Mouse (Mus musculus) brain, embryonic 14.5 days (tissue): ENCODE data around the gene Lce1k.

Experiments used
- CTCF ChIP-seq: fragments of 200-500 bp; IDR thresholded peaks from 2 replicates; pipeline ENCODE4 v1.5.1; 2012; ENCODE audit warnings: inconsistent platforms, mild to moderate bottlenecking, moderate library complexity, borderline replicate concordance; ENCODE audit not compliant: insufficient read depth, insufficient read length; ENCODE audit errors: extremely low read depth
- POLR2A ChIP-seq: fragments of 200-500 bp; IDR thresholded peaks from 2 replicates; pipeline ENCODE4 v1.6.1; 2012; ENCODE audit warnings: mild to moderate bottlenecking, inconsistent platforms, borderline replicate concordance; ENCODE audit not compliant: poor library complexity, insufficient read depth, insufficient read length, severe bottlenecking; ENCODE audit errors: extremely low read depth

GRCm38 (mm10) chr3:92764965-92765364, 42.7 kb downstream of the Lce1k start, which contains the start of gene Lce1h:
- no peak for TF ChIP-seq POLR2A
- no peak for TF ChIP-seq CTCF
